ENCODE assay signal across 8 mouse cellular contexts in genomic region chr10:70133188-70133587, GRCm38 (mm10). TPM values are rescaled to one million over a fixed set of nuclear protein-coding genes. Genes with fewer than 3 reads are reported as not detected.
DNase-seq lines count a peak whose midpoint lies in the region; ATAC-seq and TF ChIP-seq lines count a peak whose summit lies in the region.
"Had no signal": no experiment of that assay in that cellular context is flagged by ENCODE, and none has a peak within 500 bp of the region (broad histone marks: within the 10 kb centered on the region; RNA-seq: fewer than 3 reads in every experiment).

No protein-coding gene starts in this region.

- ATAC-seq in lung, embryonic 15.5 days (ENCODE audit: borderline replicate concordance, extremely low read depth, low FRiP score, low TSS enrichment), result peak; percentile 55; the same call in 1 of the 2 replicates
- ATAC-seq in heart, embryonic 15.5 days (replicated peaks; ENCODE audit: insufficient number of reproducible peaks, insufficient read depth, low FRiP score, low read depth), result peak; percentile 29
- peak; percentile 85 for ATAC-seq in liver, embryonic 12.5 days
- ATAC-seq in stomach, embryonic 15.5 days (ENCODE audit: insufficient read depth, low FRiP score, low read depth), result peak; percentile 59

- DNase-seq in lung, adult 2 months, result no peak
- no peak for DNase-seq in cerebellum, adult 9-10 months
- no peak for DNase-seq in gastrocnemius, postnatal 4 days (ENCODE audit: low spot score in 2 of 2)
- DNase-seq: adrenal gland, postnatal 36 days had no signal

- WGBS in lung, embryonic 15.5 days, result 5% methylated on average over 6 of the region's 6 CpGs
- WGBS in lung, adult 2 months, result 14% methylated on average over 6 of the region's 6 CpGs
- WGBS in heart, embryonic 15.5 days, result 3% methylated on average over 6 of the region's 6 CpGs
- WGBS in liver, embryonic 12.5 days (ENCODE audit: insufficient replicate concordance), result 9% methylated on average over 6 of the region's 6 CpGs
- WGBS in stomach, embryonic 15.5 days, result 12% methylated on average over 6 of the region's 6 CpGs

- peaks cover 27% of the 10 kb centered on the region for H3K4me1 ChIP-seq in lung, embryonic 15.5 days
- peaks cover 18% of the 10 kb centered on the region for H3K4me1 ChIP-seq in lung, adult 2 months (ENCODE audit: control insufficient read depth, insufficient read depth, low read length)
- H3K4me1 ChIP-seq in heart, embryonic 15.5 days (replicated peaks), result peaks cover 52% of the 10 kb centered on the region
- H3K4me1 ChIP-seq in liver, embryonic 12.5 days, result peaks cover 78% of the 10 kb centered on the region
- peaks cover 18% of the 10 kb centered on the region for H3K4me1 ChIP-seq in stomach, embryonic 15.5 days

- no peak for TF ChIP-seq CTCF in lung, adult 2 months (IDR thresholded peaks at IDR 0.05; ENCODE audit: insufficient read depth, low read length)

- no peak overlapping the region for H3K4me3 ChIP-seq in lung, embryonic 15.5 days
- no peak overlapping the region for H3K4me3 ChIP-seq in lung, adult 2 months (replicated peaks; ENCODE audit: extremely low read depth, low read depth, low read length)
- H3K4me3 ChIP-seq in heart, embryonic 15.5 days, result no peak overlapping the region
- 0 out of 2 replicates have a peak overlapping the region, but pooled peaks have one; percentile 5 for H3K4me3 ChIP-seq in liver, embryonic 12.5 days
- H3K4me3 ChIP-seq in stomach, embryonic 15.5 days (replicated peaks), result no peak overlapping the region

- H3K9ac ChIP-seq in lung, embryonic 15.5 days, result no peak overlapping the region
- no peak overlapping the region for H3K9ac ChIP-seq in heart, embryonic 15.5 days
- H3K9ac ChIP-seq in liver, embryonic 12.5 days, result 0 out of 2 replicates have a peak overlapping the region, but pooled peaks have one; percentile 44
- H3K9ac ChIP-seq in stomach, embryonic 15.5 days, result no peak overlapping the region

- H3K4me2 ChIP-seq in lung, embryonic 15.5 days, result no peak overlapping the region
- peak overlapping the region; percentile 31 for H3K4me2 ChIP-seq in heart, embryonic 15.5 days
- H3K4me2 ChIP-seq in liver, embryonic 12.5 days, result peak overlapping the region; percentile 59
- no peak overlapping the region for H3K4me2 ChIP-seq in stomach, embryonic 15.5 days

- peak overlapping the region; percentile 37; the same call in 1 of the 2 replicates for H3K27ac ChIP-seq in lung, embryonic 15.5 days
- H3K27ac ChIP-seq in heart, embryonic 15.5 days, result peak overlapping the region; percentile 86
- peak overlapping the region; percentile 85 for H3K27ac ChIP-seq in liver, embryonic 12.5 days
- peak overlapping the region; percentile 16; the same call in 1 of the 2 replicates for H3K27ac ChIP-seq in stomach, embryonic 15.5 days

- H3K9me3 ChIP-seq in lung, embryonic 15.5 days, result no peaks in the 10 kb centered on the region
- H3K9me3 ChIP-seq in heart, embryonic 15.5 days (replicated peaks), result no peaks in the 10 kb centered on the region
- no peaks in the 10 kb centered on the region for H3K9me3 ChIP-seq in liver, embryonic 12.5 days (replicated peaks)
- no peaks in the 10 kb centered on the region for H3K9me3 ChIP-seq in stomach, embryonic 15.5 days

- no peak for TF ChIP-seq POLR2A in lung, adult 2 months (IDR thresholded peaks at IDR 0.05; ENCODE audit: borderline replicate concordance, extremely low read depth, low read depth, low read length)

- H3K27me3 ChIP-seq in lung, embryonic 15.5 days, result no peaks in the 10 kb centered on the region
- no peaks in the 10 kb centered on the region for H3K27me3 ChIP-seq in heart, embryonic 15.5 days
- H3K27me3 ChIP-seq in liver, embryonic 12.5 days (replicated peaks), result no peaks in the 10 kb centered on the region
- no peaks in the 10 kb centered on the region for H3K27me3 ChIP-seq in stomach, embryonic 15.5 days (replicated peaks)

- no peaks in the 10 kb centered on the region for H3K36me3 ChIP-seq in lung, embryonic 15.5 days
- no peaks in the 10 kb centered on the region for H3K36me3 ChIP-seq in heart, embryonic 15.5 days
- peaks cover 9% of the 10 kb centered on the region; the same call in 1 of the 2 replicates for H3K36me3 ChIP-seq in liver, embryonic 12.5 days
- H3K36me3 ChIP-seq in stomach, embryonic 15.5 days, result no peaks in the 10 kb centered on the region

RNA-seq across cellular contexts. Expression of gene Ccdc6, which starts 36.3 kb away (rescaled TPM):
- polyA plus RNA-seq in lung, embryonic 15.5 days (2015; fragmentation: Nextera tagmentation; extraction: Ambion mirVana), result 14.3 and 15.0 TPM in 2 replicates
- polyA plus RNA-seq in lung, adult 2 months (2012; rRNA removed), result 19.1 and 22.2 TPM in 2 replicates
- polyA plus RNA-seq in heart, embryonic 15.5 days (2015; fragmentation: Nextera tagmentation; extraction: Ambion mirVana), result 13.8 and 15.7 TPM in 2 replicates
- polyA plus RNA-seq in liver, embryonic 12.5 days (2016; fragmentation: Nextera tagmentation; extraction: Ambion mirVana), result 9.5 and 10.2 TPM in 2 replicates
- polyA plus RNA-seq in stomach, embryonic 15.5 days (2015; fragmentation: Nextera tagmentation; extraction: Ambion mirVana), result 13.7 and 15.9 TPM in 2 replicates
- total RNA-seq in gastrocnemius, postnatal 4 days (2021), result 10 to 100 TPM; 65.3 to 73.4 TPM

Comparison
In these comparisons a context has a peak if more than half of its experiments do, and no peak if none do; other contexts are left out.
1. ATAC-seq: peak in every context shown above with its lines; median percentile 85 in liver, embryonic 12.5 days; 59 in stomach, embryonic 15.5 days; 55 in lung, embryonic 15.5 days; 29 in heart, embryonic 15.5 days.
2. H3K27ac ChIP-seq: peak in every context shown above with its lines; median percentile 86 in heart, embryonic 15.5 days; 85 in liver, embryonic 12.5 days; 37 in lung, embryonic 15.5 days; 16 in stomach, embryonic 15.5 days.
3. H3K4me2 ChIP-seq: peak in heart, embryonic 15.5 days (single experiment) and liver, embryonic 12.5 days (single experiment); none in lung, embryonic 15.5 days (single experiment) and stomach, embryonic 15.5 days (single experiment).